Mouse (Mus musculus) hematopoietic multipotent progenitor cell, adult 10-12 weeks (in vitro differentiated cells): ENCODE data around the gene Gm45808. TPM values are rescaled to one million over a fixed set of nuclear protein-coding genes. Genes with fewer than 3 reads are reported as not detected.

Experiments used
- polyA plus RNA-seq: library from polyadenylated mRNA; stranded (reverse); fragments of >175 nt; gene quantifications from 2 replicates; pipeline ENCODE4 v1.2.3, GENCODE M21; 2012; ENCODE audit warnings: low replicate concordance

Gene Gm45808
- not detected in 2 replicates for polyA plus RNA-seq

GRCm38 (mm10) chr7:45486761-45487415 is at the start of gene Gm45808:
Gene Gm45808, minus strand, starts transcription at chr7:45486811.

GRCm38 (mm10) chr7:45525809-45526473 is 39.3 kb upstream of the Gm45808 start, which contains the start of the genes Ppp1r15a and Plekha4:
Gene Ppp1r15a, minus strand, starts transcription at chr7:45526268.
Gene Plekha4, plus strand, starts transcription at chr7:45526330.

GRCm38 (mm10) chr7:45509912-45510787 is 23.5 kb upstream of the Gm45808 start, which contains the start of gene Nucb1:
Gene Nucb1, minus strand, starts transcription at chr7:45510406.

GRCm38 (mm10) chr7:45488293-45489204 is 1.9 kb upstream of the Gm45808 start, which contains the start of gene Dhdh:
Gene Dhdh, minus strand, starts transcription at chr7:45488805.

GRCm38 (mm10) chr7:45481374-45481927 is 5.2 kb downstream of the Gm45808 start, which contains the start of gene Tulp2:
Gene Tulp2, plus strand, starts transcription at chr7:45481877.

GRCm38 (mm10) chr7:45466283-45467089 is 20.1 kb downstream of the Gm45808 start, which contains the start of gene Bax:
Gene Bax, minus strand, starts transcription at chr7:45466898.

GRCm38 (mm10) chr7:45459564-45460140 is 27.0 kb downstream of the Gm45808 start, which contains the start of gene Ftl1:
Gene Ftl1, minus strand, starts transcription at chr7:45459884.

GRCm38 (mm10) chr7:45437521-45438276 is 48.9 kb downstream of the Gm45808 start, which contains the start of gene Ruvbl2:
Gene Ruvbl2, minus strand, starts transcription at chr7:45438096.

GRCm38 (mm10) chr7:45434203-45435015 is 52.2 kb downstream of the Gm45808 start, which contains the start of gene Gys1:
Gene Gys1, plus strand, starts transcription at chr7:45434844.

GRCm38 (mm10) chr7:45420615-45420919 is 66.0 kb downstream of the Gm45808 start, which contains the start of gene Lhb:
Gene Lhb, plus strand, starts transcription at chr7:45420820.

Other genes with a start within 250 kb of the Gm45808 start
- 1,076 and 1,868 TPM in 2 replicates for gene Cd37, start 247.7 kb downstream of the Gm45808 start, polyA plus RNA-seq
- gene Slc6a16, start 245.7 kb downstream of the Gm45808 start, polyA plus RNA-seq: not detected in 2 replicates
- gene Slc6a21, start 209.3 kb downstream of the Gm45808 start, polyA plus RNA-seq: 0.34 and 0.58 TPM in 2 replicates
- gene Trpm4, start 153.0 kb downstream of the Gm45808 start, polyA plus RNA-seq: 6.9 and 12.1 TPM in 2 replicates
- gene Hrc, start 151.5 kb downstream of the Gm45808 start, polyA plus RNA-seq: not detected in 2 replicates
- 0.28 and 2.0 TPM in 2 replicates for gene Ppfia3, start 119.8 kb downstream of the Gm45808 start, polyA plus RNA-seq
- 0.53 TPM in 1 of 2 replicates, not detected in the other for gene Lin7b, start 116.2 kb downstream of the Gm45808 start, polyA plus RNA-seq
- 628 and 1,029 TPM in 2 replicates for gene Snrnp70, start 91.1 kb downstream of the Gm45808 start, polyA plus RNA-seq
- not detected in 2 replicates for gene Kcna7, start 81.2 kb downstream of the Gm45808 start, polyA plus RNA-seq
- 0.08 and 0.28 TPM in 2 replicates for gene Ntf5, start 73.1 kb downstream of the Gm45808 start, polyA plus RNA-seq
- not detected in 2 replicates for gene Lhb, start 66.0 kb downstream of the Gm45808 start, polyA plus RNA-seq
- gene Gys1, start 52.0 kb downstream of the Gm45808 start, polyA plus RNA-seq: 15.9 and 25.8 TPM in 2 replicates
- 87.7 and 154 TPM in 2 replicates for gene Ruvbl2, start 48.7 kb downstream of the Gm45808 start, polyA plus RNA-seq
- 6,376 and 13,145 TPM in 2 replicates for gene Ftl1, start 26.9 kb downstream of the Gm45808 start, polyA plus RNA-seq
- gene Bax, start 19.9 kb downstream of the Gm45808 start, polyA plus RNA-seq: 173 and 185 TPM in 2 replicates
- not detected in 2 replicates for gene Tulp2, start 4.9 kb downstream of the Gm45808 start, polyA plus RNA-seq
- gene Dhdh, start 2.0 kb upstream of the Gm45808 start, polyA plus RNA-seq: 0.81 and 2.1 TPM in 2 replicates
- gene Nucb1, start 23.6 kb upstream of the Gm45808 start, polyA plus RNA-seq: 224 and 245 TPM in 2 replicates
- 60.5 and 214 TPM in 2 replicates for gene Ppp1r15a, start 39.5 kb upstream of the Gm45808 start, polyA plus RNA-seq
- 0.77 and 1.2 TPM in 2 replicates for gene Plekha4, start 39.5 kb upstream of the Gm45808 start, polyA plus RNA-seq
- gene Hsd17b14, start 68.1 kb upstream of the Gm45808 start, polyA plus RNA-seq: 0.28 and 0.90 TPM in 2 replicates
- gene Bcat2, start 83.3 kb upstream of the Gm45808 start, polyA plus RNA-seq: 14.0 and 38.4 TPM in 2 replicates
- 0.17 TPM in 1 of 2 replicates, not detected in the other for gene Fgf21, start 128.7 kb upstream of the Gm45808 start, polyA plus RNA-seq
- 0.18 and 0.93 TPM in 2 replicates for gene Fut1, start 130.5 kb upstream of the Gm45808 start, polyA plus RNA-seq
- 0.25 and 0.31 TPM in 2 replicates for gene Izumo1, start 135.0 kb upstream of the Gm45808 start, polyA plus RNA-seq
- gene Rasip1, start 140.7 kb upstream of the Gm45808 start, polyA plus RNA-seq: 3.0 and 3.6 TPM in 2 replicates
- gene Mamstr, start 153.2 kb upstream of the Gm45808 start, polyA plus RNA-seq: 0.20 and 0.42 TPM in 2 replicates
- not detected in 2 replicates for gene Fut2, start 179.6 kb upstream of the Gm45808 start, polyA plus RNA-seq
- 1.4 and 3.5 TPM in 2 replicates for gene Ntn5, start 197.2 kb upstream of the Gm45808 start, polyA plus RNA-seq
- gene Sec1, start 207.6 kb upstream of the Gm45808 start, polyA plus RNA-seq: 0.18 and 0.44 TPM in 2 replicates
- 1.5 and 3.9 TPM in 2 replicates for gene Car11, start 213.0 kb upstream of the Gm45808 start, polyA plus RNA-seq
- gene Dbp, start 218.3 kb upstream of the Gm45808 start, polyA plus RNA-seq: 18.0 and 48.2 TPM in 2 replicates
- gene Rpl18, start 228.6 kb upstream of the Gm45808 start, polyA plus RNA-seq: 7,990 and 13,125 TPM in 2 replicates
- gene Sphk2, start 231.2 kb upstream of the Gm45808 start, polyA plus RNA-seq: 102 and 136 TPM in 2 replicates
- 0.07 and 0.22 TPM in 2 replicates for gene Fam83e, start 234.4 kb upstream of the Gm45808 start, polyA plus RNA-seq
- not detected in 2 replicates for gene Spaca4, start 239.0 kb upstream of the Gm45808 start, polyA plus RNA-seq